Mouse (Mus musculus) thymus, adult 2 months (tissue): ENCODE results near the gene Tom1. TPM values are rescaled to one million over a fixed set of nuclear protein-coding genes. Genes with fewer than 3 reads are reported as not detected.

Experiments
- DNase-seq: peaks from one replicate; pipeline ENCODE4 v3.0.0; 2021
- H3K27ac ChIP-seq: fragments of 200-500 bp; 2 replicates; pipeline ENCODE4 v1.5.1; 2012; ENCODE audit warnings: low read length, control low read depth; ENCODE audit not compliant: control insufficient read depth, insufficient read depth
- H3K27me3 ChIP-seq: fragments of 200-500 bp; 2 replicates; pipeline ENCODE4 v1.6.1; 2012; ENCODE audit warnings: mild to moderate bottlenecking, low read length, moderate library complexity, mixed read lengths; ENCODE audit not compliant: control insufficient read depth, insufficient read depth
- H3K36me3 ChIP-seq: fragments of 200-500 bp; 2 replicates; pipeline ENCODE4 v1.6.1; 2012; ENCODE audit warnings: mild to moderate bottlenecking, low read length, moderate library complexity; ENCODE audit not compliant: control insufficient read depth, insufficient read depth
- H3K4me1 ChIP-seq: fragments of 200-500 bp; replicated peaks from 2 replicates; pipeline ENCODE4 v1.6.1; 2012; ENCODE audit warnings: low read length; ENCODE audit not compliant: control insufficient read depth, insufficient read depth
- H3K4me3 ChIP-seq: fragments of 200-500 bp; 2 replicates; pipeline ENCODE4 v1.5.1; 2012; ENCODE audit warnings: mild to moderate bottlenecking, low read length, control low read depth, moderate library complexity; ENCODE audit not compliant: control insufficient read depth, insufficient read depth
- CTCF ChIP-seq: fragments of 200-500 bp; IDR thresholded peaks from 2 replicates; pipeline ENCODE4 v1.5.1; 2012; ENCODE audit warnings: mild to moderate bottlenecking, control low read depth, low read length, moderate library complexity, borderline replicate concordance; ENCODE audit not compliant: control insufficient read depth, poor library complexity, insufficient read depth; ENCODE audit errors: extremely low read depth
- POLR2A ChIP-seq: fragments of 200-500 bp; IDR thresholded peaks from 2 replicates; pipeline ENCODE4 v1.6.1; 2012; ENCODE audit warnings: mild to moderate bottlenecking, low read length, control low read depth, moderate library complexity; ENCODE audit not compliant: control insufficient read depth, poor library complexity, insufficient read depth; ENCODE audit errors: extremely low read depth
- WGBS: fragments of 180-500 bp; shearing (Covaris S2); methylation state at CpG from one replicate; pipeline ENCODE4 v1.1.7; 2018; 5-methylcytosine and 5-hydroxymethylcytosine counted together
- polyA plus RNA-seq: library from polyadenylated mRNA; depleted of rRNA; stranded (reverse); fragments of >200 nt; gene quantifications from 2 replicates; pipeline ENCODE4 v1.2.3, GENCODE M21; 2012

The Tom1 gene
- polyA plus RNA-seq, 1 experiment, result 41.9 TPM

DNA sequence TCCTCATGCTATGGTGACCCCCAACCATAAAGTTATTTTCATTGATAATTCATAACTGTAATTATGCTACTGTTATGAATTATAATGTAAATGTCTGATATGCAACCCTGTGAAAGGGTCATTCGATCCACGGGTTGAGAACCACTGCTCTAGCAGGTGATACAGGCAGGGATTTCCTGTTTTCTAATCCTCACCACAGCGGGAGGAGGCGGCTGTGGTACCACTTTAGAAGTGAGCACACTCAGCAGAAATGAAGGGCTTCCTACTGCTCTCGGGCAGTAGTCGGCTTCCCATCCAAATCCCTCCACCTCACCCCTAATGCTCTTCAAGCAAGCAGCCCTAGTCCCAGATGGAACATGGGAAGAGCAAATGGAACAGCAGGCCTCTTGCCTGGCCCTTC is 26.5 kb downstream of the Tom1 start:
- no peaks in the 10 kb centered on the region for H3K36me3 ChIP-seq
- WGBS, result 27% methylated on average over 6 of the region's 6 CpGs
- H3K27me3 ChIP-seq, result no peaks in the 10 kb centered on the region
- H3K4me3 ChIP-seq, result no peak overlapping the region
- no peaks in the 10 kb centered on the region for H3K4me1 ChIP-seq
- DNase-seq, result no peak
- no peak overlapping the region for H3K27ac ChIP-seq
- TF ChIP-seq POLR2A, result no peak
- TF ChIP-seq CTCF, result no peak

DNA sequence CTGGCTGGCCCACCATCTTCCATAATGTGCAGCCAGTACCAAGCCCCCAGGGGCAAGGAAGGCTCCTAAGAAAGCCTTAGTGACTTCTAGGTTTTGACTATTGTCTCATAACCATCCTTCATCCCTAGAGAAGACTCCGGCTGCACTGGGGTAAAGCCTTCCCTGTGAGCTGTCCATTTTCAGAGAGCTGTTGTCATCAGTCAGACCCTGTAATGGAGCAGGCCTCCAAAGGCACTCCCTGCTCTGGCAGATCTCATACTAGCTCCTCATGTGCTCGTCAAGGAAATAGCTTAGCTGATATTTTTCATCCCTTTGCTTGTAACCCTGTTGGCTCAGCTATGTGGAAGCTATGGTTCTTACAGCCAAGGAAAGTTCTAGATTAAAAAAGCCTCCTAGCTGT is 27.3 kb downstream of the Tom1 start:
- H3K4me3 ChIP-seq, result no peak overlapping the region
- no peak overlapping the region for H3K27ac ChIP-seq
- TF ChIP-seq CTCF, result no peak
- TF ChIP-seq POLR2A, result no peak
- no peaks in the 10 kb centered on the region for H3K4me1 ChIP-seq
- no peak for DNase-seq
- no peaks in the 10 kb centered on the region for H3K27me3 ChIP-seq
- no peaks in the 10 kb centered on the region for H3K36me3 ChIP-seq
- 93% methylated on average over 2 of the region's 2 CpGs for WGBS

- no peak for TF ChIP-seq POLR2A
- no peak for TF ChIP-seq CTCF
- Histone ChIP-seq H3K27me3 (no peaks in the 10 kb centered on the region), H3K4me3 (no peak overlapping the region), H3K36me3 (no peaks in the 10 kb centered on the region), H3K4me1 (no peaks in the 10 kb centered on the region), H3K27ac (no peak overlapping the region)
- WGBS, result 96% methylated on average over 3 of the region's 3 CpGs
- no peak for DNase-seq
These were observed 29.8 kb downstream of the Tom1 start for GRCm38 (mm10) chr8:75063290-75063689.

GRCm38 (mm10) chr8:75064790-75065189 is 31.3 kb downstream of the Tom1 start:
- H3K36me3 ChIP-seq, result no peaks in the 10 kb centered on the region
- no peak for DNase-seq
- no peak for TF ChIP-seq POLR2A
- no peak for TF ChIP-seq CTCF
- 100% methylated on average over 3 of the region's 3 CpGs for WGBS
- H3K27ac ChIP-seq, result no peak overlapping the region
- no peaks in the 10 kb centered on the region for H3K4me1 ChIP-seq
- no peaks in the 10 kb centered on the region for H3K27me3 ChIP-seq
- no peak overlapping the region for H3K4me3 ChIP-seq

DNA sequence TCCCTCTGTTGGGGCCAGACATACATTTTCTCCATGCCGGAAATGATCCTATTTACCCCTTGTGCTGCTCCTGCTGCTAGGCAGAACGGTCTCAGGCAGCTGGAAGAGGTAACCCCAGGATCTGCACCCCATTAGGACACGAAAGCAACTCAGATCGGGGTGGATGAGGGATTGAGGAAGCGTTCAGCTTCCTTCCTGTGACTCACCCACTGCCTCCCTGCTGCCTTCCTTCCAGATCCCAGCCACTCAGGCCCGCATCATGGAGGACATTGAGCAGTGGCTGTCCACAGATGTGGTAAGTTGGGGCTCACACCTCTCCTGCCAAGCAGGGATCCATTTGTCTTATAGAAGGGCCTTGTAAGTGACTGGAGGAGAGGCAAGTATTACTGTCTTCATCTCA is 33.8 kb downstream of the Tom1 start:
- WGBS, result 67% methylated on average over 6 of the region's 6 CpGs
- Histone ChIP-seq H3K27ac (no peak overlapping the region), H3K36me3 (no peaks in the 10 kb centered on the region), H3K4me3 (no peak overlapping the region), H3K4me1 (no peaks in the 10 kb centered on the region), H3K27me3 (no peaks in the 10 kb centered on the region)
- no peak for TF ChIP-seq CTCF
- TF ChIP-seq POLR2A, result no peak
- no peak for DNase-seq

DNA sequence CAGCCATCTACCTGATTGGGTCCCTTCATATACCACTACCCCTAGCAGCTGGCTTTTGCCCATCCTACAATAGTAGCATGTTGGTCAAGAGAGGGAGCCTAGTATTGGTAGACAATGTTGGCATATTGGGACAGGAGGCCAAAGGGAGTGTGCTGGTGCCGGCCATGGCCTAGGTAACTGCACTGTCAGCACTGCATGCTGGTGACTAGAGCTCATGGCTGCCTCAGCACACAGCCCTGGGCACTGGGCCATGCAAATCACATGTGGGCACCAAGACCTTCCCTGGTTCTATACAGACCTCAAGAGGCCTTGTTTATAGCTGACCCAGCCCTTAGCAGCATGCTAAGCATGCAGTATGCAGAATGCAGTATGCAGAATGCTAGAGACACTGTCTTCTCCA is 36.8 kb downstream of the Tom1 start:
- TF ChIP-seq POLR2A (no peak), CTCF (no peak)
- Histone ChIP-seq H3K27me3 (no peaks in the 10 kb centered on the region), H3K36me3 (no peaks in the 10 kb centered on the region), H3K4me3 (no peak overlapping the region), H3K4me1 (no peaks in the 10 kb centered on the region), H3K27ac (no peak overlapping the region)
- 96% methylated on average over 1 of the region's 1 CpGs for WGBS
- no peak for DNase-seq

DNA sequence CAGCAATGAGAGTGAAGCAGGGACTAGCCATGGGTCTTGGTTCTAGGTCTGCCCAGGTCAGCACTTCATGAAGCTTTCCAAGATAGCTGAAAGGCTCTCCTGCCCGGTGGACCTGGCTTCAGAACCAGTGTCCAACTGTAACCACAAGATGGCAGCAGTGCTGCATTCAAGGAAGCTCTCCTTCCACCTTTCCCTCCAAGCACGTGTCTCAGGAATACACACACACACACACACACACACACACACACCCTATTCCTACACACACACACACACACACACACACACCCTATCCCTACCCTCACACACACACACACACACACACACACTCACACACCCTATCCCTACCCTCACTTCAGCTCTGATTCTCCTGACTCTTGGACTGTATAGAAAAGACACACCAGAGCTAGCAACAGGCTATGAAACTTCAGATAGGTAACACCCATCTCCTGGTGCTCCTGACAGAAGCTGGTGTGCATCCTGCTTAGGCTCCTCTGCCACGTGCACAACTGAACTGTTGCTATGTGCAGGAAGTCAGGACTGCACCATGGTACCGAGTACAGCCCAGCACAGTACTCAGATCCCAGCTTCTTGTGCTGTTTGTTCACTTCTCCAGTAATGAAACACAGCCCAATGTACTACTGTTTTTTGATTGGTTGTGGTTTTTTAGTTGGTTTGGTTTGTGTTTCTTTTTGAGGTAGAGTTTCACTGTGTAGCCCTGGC is 38.3 kb downstream of the Tom1 start:
- H3K36me3 ChIP-seq, result no peaks in the 10 kb centered on the region
- TF ChIP-seq CTCF, result peak; percentile 65; the same call in 1 of the 2 replicates
- TF ChIP-seq POLR2A, result no peak
- DNase-seq, result peak; percentile 75
- no peak overlapping the region for H3K4me3 ChIP-seq
- 28% methylated on average over 4 of the region's 4 CpGs for WGBS
- H3K27ac ChIP-seq, result no peak overlapping the region
- no peaks in the 10 kb centered on the region for H3K27me3 ChIP-seq
- no peaks in the 10 kb centered on the region for H3K4me1 ChIP-seq
